Mouse (Mus musculus): ENCODE measurements around the gene Slc12a6. TPM values are rescaled to one million over a fixed set of nuclear protein-coding genes. Genes with fewer than 3 reads are reported as not detected.
"Not testable (repeated sequence)": the region's sequence is repeated elsewhere in the genome, so short reads cannot be mapped to it uniquely, and the experiment has no call there.

Slc12a6 gene
- polyA plus RNA-seq, 1 experiment from 2014 or later: 26.9 TPM

DNA sequence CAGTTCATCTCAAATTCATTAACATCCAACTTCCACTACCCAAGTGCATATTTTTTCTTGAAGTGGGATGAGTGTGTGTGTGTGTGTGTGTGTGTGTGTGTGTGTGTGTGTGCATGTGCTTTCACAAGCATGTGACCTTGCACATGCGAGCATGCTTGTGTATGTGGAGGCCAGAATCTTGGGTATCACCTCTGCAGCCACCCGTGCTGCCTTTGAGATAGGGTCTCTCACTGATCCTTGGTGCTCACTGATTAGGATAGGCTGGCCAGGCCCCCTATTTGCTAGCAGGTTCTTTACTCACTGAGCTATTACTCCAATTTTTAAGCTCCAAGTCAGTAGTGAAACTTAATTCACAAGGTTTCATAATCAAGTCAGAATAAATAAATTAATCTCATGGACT lies 7.3 kb downstream of the Slc12a6 start:
- ATAC-seq (ENCODE audit: low read depth): no peak
- H3K36me3 ChIP-seq (ENCODE audit: control insufficient read depth, insufficient read depth, low read length): no peaks in the 10 kb centered on the region
- H3K27me3 ChIP-seq (ENCODE audit: control insufficient read depth, insufficient read depth, low read length): no peaks in the 10 kb centered on the region
- no peak overlapping the region for H3K27ac ChIP-seq (ENCODE audit: low read depth, low read length)
- 100% methylated on average over 2 of the region's 2 CpGs for WGBS
- H3K9me3 ChIP-seq (ENCODE audit: control insufficient read depth, low read length): no peaks in the 10 kb centered on the region
- H3K9ac ChIP-seq (replicated peaks; ENCODE audit: low read depth, low read length): no peak overlapping the region
- H3K4me1 ChIP-seq (ENCODE audit: control insufficient read depth, insufficient read depth, low read length): peaks cover 4% of the 10 kb centered on the region; the same call in 1 of the 2 replicates
- no peak overlapping the region for H3K4me3 ChIP-seq (ENCODE audit: low read depth, low read length)
- H3K4me2 ChIP-seq (ENCODE audit: low read depth, low read length): no peak overlapping the region

DNA sequence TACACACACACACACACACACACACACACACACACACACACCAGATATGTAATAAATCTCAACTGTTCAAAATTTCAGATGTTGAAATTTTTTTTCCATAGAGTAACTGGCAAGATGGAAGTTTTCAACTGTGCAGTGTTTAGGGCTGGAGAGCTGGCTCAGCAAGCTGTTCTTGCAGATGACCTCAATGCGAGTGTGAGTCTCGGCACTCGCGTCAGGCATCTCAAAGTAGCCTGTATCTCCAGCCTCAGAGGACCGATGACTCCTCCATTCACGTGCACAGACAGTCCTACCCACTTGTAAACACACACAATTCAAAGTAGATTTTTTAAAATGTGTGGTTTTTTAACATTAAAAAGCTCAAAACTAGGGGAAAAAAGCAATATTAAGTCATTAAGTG lies 7.8 kb downstream of the Slc12a6 start:
- Histone ChIP-seq H3K4me1 (ENCODE audit: control insufficient read depth, insufficient read depth, low read length) (0 out of 2 replicates have a peak, but pooled peaks cover 1% of the 10 kb centered on the region), H3K27me3 (ENCODE audit: control insufficient read depth, insufficient read depth, low read length) (no peaks in the 10 kb centered on the region), H3K4me2 (ENCODE audit: low read depth, low read length) (no peak overlapping the region), H3K9ac (replicated peaks; ENCODE audit: low read depth, low read length) (no peak overlapping the region), H3K9me3 (ENCODE audit: control insufficient read depth, low read length) (no peaks in the 10 kb centered on the region), H3K36me3 (ENCODE audit: control insufficient read depth, insufficient read depth, low read length) (no peaks in the 10 kb centered on the region), H3K27ac (ENCODE audit: low read depth, low read length) (no peak overlapping the region), H3K4me3 (ENCODE audit: low read depth, low read length) (no peak overlapping the region)
- no peak for ATAC-seq (ENCODE audit: low read depth)
- 86% methylated on average over 6 of the region's 6 CpGs for WGBS

DNA sequence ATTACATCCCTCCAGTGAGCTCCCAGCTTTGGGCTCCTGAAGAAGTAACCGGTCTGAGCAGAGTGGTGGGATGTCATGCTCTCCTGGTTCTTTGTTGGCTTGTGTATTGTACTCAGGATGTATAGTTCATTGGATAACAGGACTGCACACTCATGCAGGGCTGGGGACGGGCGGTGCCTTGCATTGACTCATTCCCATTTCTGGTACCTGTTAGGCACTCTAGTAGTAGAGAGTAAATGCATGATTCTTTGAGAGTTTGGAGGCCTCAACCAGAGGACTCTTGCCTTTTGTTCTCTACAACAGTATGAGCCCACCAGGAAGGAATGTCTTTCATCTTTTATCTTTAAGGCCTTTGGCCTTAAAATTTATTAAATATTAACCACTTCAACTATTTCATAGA lies 11.2 kb downstream of the Slc12a6 start:
- H3K27me3 ChIP-seq (ENCODE audit: control insufficient read depth, insufficient read depth, low read length): no peaks in the 10 kb centered on the region
- no peaks in the 10 kb centered on the region for H3K9me3 ChIP-seq (ENCODE audit: control insufficient read depth, low read length)
- H3K9ac ChIP-seq (replicated peaks; ENCODE audit: low read depth, low read length): no peak overlapping the region
- ATAC-seq (ENCODE audit: low read depth): no peak
- no peak overlapping the region for H3K4me3 ChIP-seq (ENCODE audit: low read depth, low read length)
- no peak overlapping the region for H3K27ac ChIP-seq (ENCODE audit: low read depth, low read length)
- 91% methylated on average over 3 of the region's 3 CpGs for WGBS
- H3K36me3 ChIP-seq (ENCODE audit: control insufficient read depth, insufficient read depth, low read length): no peaks in the 10 kb centered on the region
- no peaks in the 10 kb centered on the region for H3K4me1 ChIP-seq (ENCODE audit: control insufficient read depth, insufficient read depth, low read length)
- no peak overlapping the region for H3K4me2 ChIP-seq (ENCODE audit: low read depth, low read length)

GRCm38 (mm10) chr2:112282846-112283245 lies 17.2 kb downstream of the Slc12a6 start:
- ATAC-seq (ENCODE audit: low read depth): no peak
- 75% methylated on average over 1 of the region's 1 CpGs for WGBS

GRCm38 (mm10) chr2:112284363-112285030 lies 18.9 kb downstream of the Slc12a6 start:
- 2% methylated on average over 21 of the region's 21 CpGs for WGBS
- H3K4me3 ChIP-seq (ENCODE audit: low read depth, low read length): peak overlapping the region; percentile 30
- peak overlapping the region; percentile 54 for H3K4me2 ChIP-seq (ENCODE audit: low read depth, low read length)
- H3K9ac ChIP-seq (replicated peaks; ENCODE audit: low read depth, low read length): peak overlapping the region; percentile 47; the same call in 1 of the 2 replicates
- H3K36me3 ChIP-seq (ENCODE audit: control insufficient read depth, insufficient read depth, low read length): no peaks in the 10 kb centered on the region
- H3K9me3 ChIP-seq (ENCODE audit: control insufficient read depth, low read length): no peaks in the 10 kb centered on the region
- no peaks in the 10 kb centered on the region for H3K4me1 ChIP-seq (ENCODE audit: control insufficient read depth, insufficient read depth, low read length)
- H3K27me3 ChIP-seq (ENCODE audit: control insufficient read depth, insufficient read depth, low read length): no peaks in the 10 kb centered on the region
- H3K27ac ChIP-seq (ENCODE audit: low read depth, low read length): no peak overlapping the region
- ATAC-seq (ENCODE audit: low read depth): peak; percentile 88; the same call in 1 of the 2 replicates

More at GRCm38 (mm10) chr2:112282846-112283245, 17.2 kb downstream of the Slc12a6 start:
- Histone ChIP-seq H3K4me1 (ENCODE audit: control insufficient read depth, insufficient read depth, low read length) (no peaks in the 10 kb centered on the region), H3K4me2 (ENCODE audit: low read depth, low read length) (no peak overlapping the region), H3K27me3 (ENCODE audit: control insufficient read depth, insufficient read depth, low read length) (no peaks in the 10 kb centered on the region), H3K4me3 (ENCODE audit: low read depth, low read length) (no peak overlapping the region), H3K9ac (replicated peaks; ENCODE audit: low read depth, low read length) (no peak overlapping the region), H3K27ac (ENCODE audit: low read depth, low read length) (no peak overlapping the region), H3K36me3 (ENCODE audit: control insufficient read depth, insufficient read depth, low read length) (no peaks in the 10 kb centered on the region), H3K9me3 (ENCODE audit: control insufficient read depth, low read length) (no peaks in the 10 kb centered on the region)

DNA sequence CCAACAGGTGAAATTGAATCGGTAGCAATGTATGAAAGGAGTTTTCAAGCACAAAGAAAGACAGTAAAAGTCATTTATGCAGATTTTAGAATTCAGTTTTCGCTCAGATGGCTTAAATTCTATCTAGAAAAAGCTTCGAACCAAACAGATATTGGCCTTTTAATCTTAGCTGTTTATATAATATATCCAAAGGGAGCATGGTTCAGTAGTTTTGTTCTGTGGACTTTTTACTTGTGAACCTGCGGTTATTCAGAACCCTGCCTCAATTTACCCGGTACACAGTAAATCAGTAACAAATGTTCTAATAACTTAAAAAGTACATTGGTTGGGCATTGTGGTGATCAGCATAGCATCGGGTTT lies 19.4 kb downstream of the Slc12a6 start:
- 59% methylated on average over 6 of the region's 6 CpGs for WGBS
- no peak overlapping the region; the same call in 1 of the 2 replicates for H3K4me3 ChIP-seq (ENCODE audit: low read depth, low read length)
- ATAC-seq (ENCODE audit: low read depth): no peak
- no peak overlapping the region for H3K27ac ChIP-seq (ENCODE audit: low read depth, low read length)
- no peaks in the 10 kb centered on the region for H3K9me3 ChIP-seq (ENCODE audit: control insufficient read depth, low read length)
- no peaks in the 10 kb centered on the region for H3K4me1 ChIP-seq (ENCODE audit: control insufficient read depth, insufficient read depth, low read length)
- no peak overlapping the region for H3K9ac ChIP-seq (replicated peaks; ENCODE audit: low read depth, low read length)
- peak overlapping the region; percentile 54 for H3K4me2 ChIP-seq (ENCODE audit: low read depth, low read length)
- no peaks in the 10 kb centered on the region for H3K36me3 ChIP-seq (ENCODE audit: control insufficient read depth, insufficient read depth, low read length)
- no peaks in the 10 kb centered on the region for H3K27me3 ChIP-seq (ENCODE audit: control insufficient read depth, insufficient read depth, low read length)

DNA sequence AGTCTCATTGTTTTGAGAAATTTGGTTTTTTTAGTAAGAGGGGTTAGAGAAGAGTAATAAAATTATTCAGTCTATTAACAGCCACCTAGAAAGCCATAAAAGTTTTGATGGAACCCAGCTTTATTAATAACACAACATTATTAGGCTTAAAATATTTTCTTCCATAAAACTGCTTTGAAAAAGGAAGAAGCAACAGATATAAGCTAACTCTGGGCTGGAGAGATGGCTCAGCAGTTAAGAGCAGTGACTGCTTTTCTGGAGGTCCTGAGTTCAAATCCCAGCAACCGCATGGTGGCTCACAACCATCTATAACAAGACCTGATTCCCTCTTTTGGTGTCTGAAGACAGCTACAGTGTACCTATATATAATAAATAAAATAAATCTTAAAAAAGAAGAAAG lies 20.4 kb downstream of the Slc12a6 start:
- not testable (repeated sequence) for H3K27me3 ChIP-seq (ENCODE audit: control insufficient read depth, insufficient read depth, low read length); H3K9me3 ChIP-seq (ENCODE audit: control insufficient read depth, low read length); H3K9ac ChIP-seq (replicated peaks; ENCODE audit: low read depth, low read length); H3K4me1 ChIP-seq (ENCODE audit: control insufficient read depth, insufficient read depth, low read length); H3K36me3 ChIP-seq (ENCODE audit: control insufficient read depth, insufficient read depth, low read length); H3K4me2 ChIP-seq (ENCODE audit: low read depth, low read length); H3K27ac ChIP-seq (ENCODE audit: low read depth, low read length); ATAC-seq (ENCODE audit: low read depth); H3K4me3 ChIP-seq (ENCODE audit: low read depth, low read length)
- 81% methylated on average over 1 of the region's 1 CpGs for WGBS

- Histone ChIP-seq H3K4me3 (ENCODE audit: low read depth, low read length) (no peak overlapping the region), H3K4me1 (ENCODE audit: control insufficient read depth, insufficient read depth, low read length) (no peaks in the 10 kb centered on the region), H3K9ac (replicated peaks; ENCODE audit: low read depth, low read length) (no peak overlapping the region), H3K9me3 (ENCODE audit: control insufficient read depth, low read length) (no peaks in the 10 kb centered on the region), H3K36me3 (ENCODE audit: control insufficient read depth, insufficient read depth, low read length) (no peaks in the 10 kb centered on the region), H3K27me3 (ENCODE audit: control insufficient read depth, insufficient read depth, low read length) (no peaks in the 10 kb centered on the region), H3K4me2 (ENCODE audit: low read depth, low read length) (no peak overlapping the region), H3K27ac (ENCODE audit: low read depth, low read length) (no peak overlapping the region)
- 74% methylated on average over 4 of the region's 4 CpGs for WGBS
- ATAC-seq (ENCODE audit: low read depth): no peak
Measured at GRCm38 (mm10) chr2:112287059-112287458, 21.4 kb downstream of the Slc12a6 start.

GRCm38 (mm10) chr2:112289507-112289906 lies 23.9 kb downstream of the Slc12a6 start:
- WGBS: 88% methylated on average over 3 of the region's 3 CpGs
- no peak for ATAC-seq (ENCODE audit: low read depth)
- no peak overlapping the region for H3K27ac ChIP-seq (ENCODE audit: low read depth, low read length)

More at GRCm38 (mm10) chr2:112289507-112289906, 23.9 kb downstream of the Slc12a6 start:
- no peak overlapping the region for H3K4me3 ChIP-seq (ENCODE audit: low read depth, low read length)
- H3K36me3 ChIP-seq (ENCODE audit: control insufficient read depth, insufficient read depth, low read length): no peaks in the 10 kb centered on the region
- H3K9me3 ChIP-seq (ENCODE audit: control insufficient read depth, low read length): no peaks in the 10 kb centered on the region
- no peaks in the 10 kb centered on the region for H3K4me1 ChIP-seq (ENCODE audit: control insufficient read depth, insufficient read depth, low read length)
- H3K9ac ChIP-seq (replicated peaks; ENCODE audit: low read depth, low read length): no peak overlapping the region
- no peaks in the 10 kb centered on the region for H3K27me3 ChIP-seq (ENCODE audit: control insufficient read depth, insufficient read depth, low read length)
- H3K4me2 ChIP-seq (ENCODE audit: low read depth, low read length): no peak overlapping the region

Data from neural tube, embryonic 14.5 days (tissue).